Mouse (Mus musculus) layer of hippocampus, adult 9-10 months (tissue): ENCODE measurements at regions not wholly inside any gene's neighbourhood (a gene's known extent, or its start where the extent isn't known, plus 50 kb on each side); places are given as distances from the start of the nearest gene placed in this dataset.

Experiments
- DNase-seq: peaks from one replicate; pipeline ENCODE4 v3.0.0; 2022; ENCODE audit warnings: low spot score

- DNase-seq, result no peak
These were observed 1173.8 kb downstream of the Sorcs3 start for GRCm38 (mm10) chr19:49379646-49380045.

- no peak for DNase-seq
These were observed 1190.4 kb downstream of the Sorcs3 start for GRCm38 (mm10) chr19:49396257-49396656.

DNA sequence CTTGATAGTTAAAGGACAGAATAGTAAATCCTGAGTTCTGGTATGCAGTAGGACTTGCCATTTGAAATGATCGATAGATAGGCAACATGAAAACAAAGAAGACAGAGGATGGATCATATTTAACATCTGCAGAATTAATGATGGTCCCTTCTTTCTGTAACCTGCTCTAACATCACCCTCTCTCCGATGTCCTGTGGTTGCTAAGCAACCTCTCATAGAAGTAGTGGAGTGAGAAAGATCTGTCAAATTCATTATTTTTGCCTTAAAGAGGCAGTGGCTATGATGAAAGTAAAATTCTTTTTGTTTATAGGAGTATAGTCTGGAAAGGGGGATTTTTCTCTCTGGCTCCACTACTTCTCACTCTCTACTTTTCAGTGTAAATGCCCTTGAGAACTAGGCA, 1209.5 kb downstream of the Sorcs3 start:
- DNase-seq, result no peak

- no peak for DNase-seq
These were observed 1217.5 kb downstream of the Sorcs3 start for GRCm38 (mm10) chr19:49423059-49423900.
